Mouse (Mus musculus) myocyte (in vitro differentiated cells): Measurements from ENCODE around the gene Macrod2.

Experiments
- E2F4 ChIP-seq: IDR thresholded peaks from one replicate; pipeline ENCODE4 v1.6.1; 2011; ENCODE audit warnings: mild to moderate bottlenecking, control low read depth, moderate library complexity; ENCODE audit not compliant: insufficient read depth
- MYOG ChIP-seq, 3 experiments: IDR thresholded peaks; one replicate each; pipeline ENCODE4 v1.6.1; 2011; ENCODE audit warnings: control low read depth in 2 of 3, low read depth in 2 of 3, mild to moderate bottlenecking in 2 of 3; ENCODE audit not compliant: insufficient read length in 2 of 3, control insufficient read depth in 1 of 3, insufficient read depth in 1 of 3
- POLR2A ChIP-seq: IDR thresholded peaks from one replicate; pipeline ENCODE4 v1.6.1; 2011; ENCODE audit warnings: low read depth, mild to moderate bottlenecking, control low read depth, moderate library complexity; ENCODE audit not compliant: insufficient read length
- SRF ChIP-seq: IDR thresholded peaks from one replicate; pipeline ENCODE4 v1.6.1; 2011; ENCODE audit warnings: low read depth; ENCODE audit not compliant: control insufficient read depth, insufficient read length
- USF1 ChIP-seq: IDR thresholded peaks from one replicate; pipeline ENCODE4 v1.6.1; 2011; ENCODE audit warnings: low read depth, mild to moderate bottlenecking, control low read depth, moderate library complexity

GRCm38 (mm10) chr2:140570874-140571273 lies 175.8 kb downstream of the Macrod2 start:
- TF ChIP-seq SRF (no peak), POLR2A (no peak), E2F4 (no peak), MYOG (IDR thresholded peaks at IDR 0.05; ENCODE audit: control insufficient read depth in 1 of 3, insufficient read depth in 1 of 3, insufficient read length in 2 of 3, low read depth in 2 of 3) (no peak), USF1 (no peak)
